Comparison of ENCODE assay signal across 8 mouse cellular contexts in the genomic region with DNA sequence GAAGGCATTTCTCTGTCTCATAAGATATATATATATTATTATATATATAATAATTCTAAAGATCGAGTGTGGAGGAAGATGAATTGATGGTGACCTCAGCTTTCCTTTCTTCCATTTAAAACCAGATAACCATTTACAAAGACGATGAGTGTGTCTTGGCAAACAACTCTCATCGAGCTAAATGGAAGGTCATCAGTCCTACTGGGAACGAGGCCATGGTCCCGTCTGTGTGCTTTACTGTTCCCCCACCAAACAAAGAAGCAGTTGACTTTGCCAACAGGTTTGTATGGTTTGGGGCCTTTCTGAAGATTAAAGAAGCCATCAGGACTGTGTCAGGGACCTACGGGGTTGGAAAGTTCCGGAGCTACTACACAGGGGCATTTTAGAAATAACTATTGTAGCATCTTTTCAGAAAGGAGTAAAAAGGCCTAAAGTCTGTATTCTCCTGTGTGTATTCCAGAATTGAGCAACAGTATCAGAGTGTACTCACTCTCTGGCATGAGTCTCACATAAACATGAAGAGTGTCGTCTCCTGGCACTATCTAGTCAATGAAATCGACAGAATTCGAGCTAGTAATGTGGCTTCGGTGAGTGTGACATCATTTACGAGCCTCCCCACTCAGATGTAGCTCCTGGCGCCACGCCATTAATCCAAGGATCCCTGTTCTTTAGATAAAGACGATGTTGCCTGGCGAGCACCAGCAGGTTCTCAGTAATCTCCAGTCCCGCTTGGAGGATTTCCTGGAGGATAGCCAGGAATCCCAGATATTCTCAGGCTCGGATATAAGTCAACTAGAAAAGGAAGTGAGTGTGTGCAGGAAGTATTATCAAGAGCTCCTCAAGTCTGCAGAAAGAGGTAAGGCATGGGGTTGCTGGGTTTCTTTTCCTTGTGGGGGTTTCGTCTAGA.
DNase-seq lines count a peak whose midpoint lies in the region; ATAC-seq lines count a peak whose summit lies in the region.

No protein-coding gene starts in this region.

- peaks cover 71% of the 10 kb centered on the region for H3K36me3 ChIP-seq in embryonic facial prominence, embryonic 14.5 days (ENCODE audit: control insufficient read depth, insufficient read depth, low read length)
- peaks cover 69% of the 10 kb centered on the region for H3K36me3 ChIP-seq in embryonic facial prominence, embryonic 10.5 days (replicated peaks)
- H3K36me3 ChIP-seq in heart, embryonic 15.5 days: peaks cover 56% of the 10 kb centered on the region
- H3K36me3 ChIP-seq in intestine, embryonic 16.5 days (ENCODE audit: control insufficient read depth, insufficient read depth, low read length): peaks cover 2% of the 10 kb centered on the region; the same call in 1 of the 2 replicates

- H3K27ac ChIP-seq in embryonic facial prominence, embryonic 14.5 days (replicated peaks; ENCODE audit: low read depth, low read length): no peak overlapping the region
- no peak overlapping the region for H3K27ac ChIP-seq in embryonic facial prominence, embryonic 10.5 days (replicated peaks)
- H3K27ac ChIP-seq in heart, embryonic 15.5 days: peak overlapping the region; percentile 71
- H3K27ac ChIP-seq in intestine, embryonic 16.5 days (ENCODE audit: low read length): no peak overlapping the region; the same call in 1 of the 2 replicates

- no peak overlapping the region for H3K4me2 ChIP-seq in embryonic facial prominence, embryonic 14.5 days (ENCODE audit: low read depth, low read length)
- no peak overlapping the region for H3K4me2 ChIP-seq in heart, embryonic 15.5 days
- no peak overlapping the region for H3K4me2 ChIP-seq in intestine, embryonic 16.5 days (ENCODE audit: low read depth, low read length)

- no peaks in the 10 kb centered on the region for H3K27me3 ChIP-seq in embryonic facial prominence, embryonic 14.5 days (replicated peaks; ENCODE audit: control insufficient read depth, insufficient read depth, low read length)
- no peaks in the 10 kb centered on the region for H3K27me3 ChIP-seq in embryonic facial prominence, embryonic 10.5 days (replicated peaks; ENCODE audit: low read depth, poor library complexity, severe bottlenecking)
- no peaks in the 10 kb centered on the region for H3K27me3 ChIP-seq in heart, embryonic 15.5 days
- H3K27me3 ChIP-seq in intestine, embryonic 16.5 days (replicated peaks; ENCODE audit: control insufficient read depth, insufficient read depth, low read length): no peaks in the 10 kb centered on the region

- H3K9ac ChIP-seq in embryonic facial prominence, embryonic 14.5 days (ENCODE audit: low read depth, low read length): no peak overlapping the region
- H3K9ac ChIP-seq in heart, embryonic 15.5 days: no peak overlapping the region
- H3K9ac ChIP-seq in intestine, embryonic 16.5 days (ENCODE audit: low read depth, low read length): no peak overlapping the region

- DNase-seq in embryonic facial prominence, embryonic 14.5 days (ENCODE audit: low spot score): peak; percentile 52
- no peak for DNase-seq in embryonic facial prominence, embryonic 10.5 days (ENCODE audit: low spot score)
- DNase-seq in ovary, adult 18-20 months (ENCODE audit: low spot score): peak; percentile 62
- DNase-seq in ovary, postnatal 10 days (ENCODE audit: low spot score): no peak
- peak; percentile 28 for DNase-seq in lung, postnatal 25 days (ENCODE audit: low spot score)
- no peak for DNase-seq in layer of hippocampus, postnatal 25 days (ENCODE audit: extremely low spot score in 1 of 2, low spot score in 1 of 2)

- WGBS in embryonic facial prominence, embryonic 14.5 days: 79% methylated on average over 19 of the region's 19 CpGs
- WGBS in embryonic facial prominence, embryonic 10.5 days: 93% methylated on average over 19 of the region's 19 CpGs
- 34% methylated on average over 19 of the region's 19 CpGs for WGBS in heart, embryonic 15.5 days
- 59% methylated on average over 19 of the region's 19 CpGs for WGBS in intestine, embryonic 16.5 days

- peak; percentile 63 for ATAC-seq in embryonic facial prominence, embryonic 14.5 days (ENCODE audit: low read depth)
- peak; percentile 76 for ATAC-seq in heart, embryonic 15.5 days (replicated peaks; ENCODE audit: insufficient number of reproducible peaks, insufficient read depth, low FRiP score, low read depth)
- no peak for ATAC-seq in intestine, embryonic 16.5 days

- no peaks in the 10 kb centered on the region for H3K4me1 ChIP-seq in embryonic facial prominence, embryonic 14.5 days (ENCODE audit: control insufficient read depth, insufficient read depth, low read length)
- H3K4me1 ChIP-seq in embryonic facial prominence, embryonic 10.5 days: no peaks in the 10 kb centered on the region
- peaks cover 12% of the 10 kb centered on the region for H3K4me1 ChIP-seq in heart, embryonic 15.5 days (replicated peaks)
- no peaks in the 10 kb centered on the region for H3K4me1 ChIP-seq in intestine, embryonic 16.5 days (ENCODE audit: control insufficient read depth, insufficient read depth, low read length)

- H3K4me3 ChIP-seq in embryonic facial prominence, embryonic 14.5 days (ENCODE audit: low read depth, low read length): no peak overlapping the region
- H3K4me3 ChIP-seq in embryonic facial prominence, embryonic 10.5 days: no peak overlapping the region
- H3K4me3 ChIP-seq in heart, embryonic 15.5 days: no peak overlapping the region
- no peak overlapping the region for H3K4me3 ChIP-seq in intestine, embryonic 16.5 days (ENCODE audit: low read length)

- H3K9me3 ChIP-seq in embryonic facial prominence, embryonic 14.5 days (ENCODE audit: control insufficient read depth, low read length): no peaks in the 10 kb centered on the region
- H3K9me3 ChIP-seq in embryonic facial prominence, embryonic 10.5 days: no peaks in the 10 kb centered on the region
- no peaks in the 10 kb centered on the region for H3K9me3 ChIP-seq in heart, embryonic 15.5 days (replicated peaks)
- H3K9me3 ChIP-seq in intestine, embryonic 16.5 days (ENCODE audit: control insufficient read depth, low read length): no peaks in the 10 kb centered on the region

Comparison
In these comparisons a context has a peak if more than half of its experiments do, and no peak if none do; other contexts are left out.
1. DNase-seq: peak in embryonic facial prominence, embryonic 14.5 days (single experiment), ovary, adult 18-20 months (single experiment) and lung, postnatal 25 days (single experiment); none in embryonic facial prominence, embryonic 10.5 days (single experiment), ovary, postnatal 10 days (single experiment) and layer of hippocampus, postnatal 25 days (0 of 2).